Mouse (Mus musculus) megakaryocyte, embryonic 14.5 days (primary cell): ENCODE data around the gene A030005L19Rik.
"Not testable (repeated sequence)": the region's sequence is repeated elsewhere in the genome, so short reads cannot be mapped to it uniquely, and the experiment has no call there.

Experiments
- FLI1 ChIP-seq: IDR thresholded peaks from 2 replicates; pipeline ENCODE4 v1.6.1; 2012; ENCODE audit warnings: low read length, inconsistent platforms, mixed read lengths
- GATA1 ChIP-seq: IDR thresholded peaks from 3 replicates; pipeline ENCODE4 v1.6.1; 2012; ENCODE audit warnings: mixed read lengths, low read length, inconsistent platforms, borderline replicate concordance

GRCm38 (mm10) chr1:82943295-82943694 is 30.2 kb downstream of the A030005L19Rik start, which contains the start of gene A030003K21Rik:
- TF ChIP-seq FLI1, GATA1: not testable (repeated sequence)
